Mouse (Mus musculus) MEL (cell line): ENCODE data around the gene Mcat.

Experiments
- CTCF ChIP-seq, 3 experiments: IDR thresholded peaks in 2 of 3; conservative IDR thresholded peaks in 1 of 3; 2 replicates each; pipeline ENCODE4 v1.5.1; 2011 to 2012; ENCODE audit warnings: low read length in 3 of 3, low read depth in 2 of 3, mild to moderate bottlenecking in 2 of 3, improper control_type of control experiment in 1 of 3, inconsistent platforms in 1 of 3, mixed read lengths in 1 of 3, moderate library complexity in 1 of 3; ENCODE audit not compliant: control insufficient read depth in 1 of 3, insufficient read depth in 1 of 3, poor library complexity in 1 of 3, severe bottlenecking in 1 of 3
- EP300 ChIP-seq, 2 experiments: IDR thresholded peaks; 2 replicates each; pipeline ENCODE4 v1.6.1; 2011; ENCODE audit warnings: improper control_type of control experiment in 2 of 2, low read length in 2 of 2, low read depth in 1 of 2, mild to moderate bottlenecking in 1 of 2
- HCFC1 ChIP-seq: IDR thresholded peaks from 2 replicates; pipeline ENCODE4 v1.6.1; 2012; ENCODE audit warnings: low read depth, mild to moderate bottlenecking, inconsistent platforms, low read length, improper control_type of control experiment, moderate library complexity
- MEF2A ChIP-seq: IDR thresholded peaks from 2 replicates; pipeline ENCODE4 v1.6.1; 2014; ENCODE audit warnings: low read depth, mild to moderate bottlenecking, inconsistent platforms, low read length, improper control_type of control experiment; ENCODE audit not compliant: poor library complexity, insufficient replicate concordance, severe bottlenecking; ENCODE audit errors: extremely low read depth
- NELFE ChIP-seq: IDR thresholded peaks from 2 replicates; pipeline ENCODE4 v1.6.1; 2011; ENCODE audit warnings: low read depth, low read length, improper control_type of control experiment
- POLR2A ChIP-seq, 2 experiments: IDR thresholded peaks; 2 replicates each; pipeline ENCODE4 v1.6.1; 2011 to 2012; ENCODE audit warnings: low read length in 2 of 2, mild to moderate bottlenecking in 2 of 2, control low read depth in 1 of 2, improper control_type of control experiment in 1 of 2, low read depth in 1 of 2, moderate library complexity in 1 of 2; ENCODE audit not compliant: control insufficient read depth in 1 of 2, insufficient read depth in 1 of 2, poor library complexity in 1 of 2
- POLR2AphosphoS2 ChIP-seq: IDR thresholded peaks from 2 replicates; pipeline ENCODE4 v1.6.1; 2011; ENCODE audit warnings: low read length, improper control_type of control experiment
- TAL1 ChIP-seq: IDR thresholded peaks from 2 replicates; pipeline ENCODE4 v1.6.1; 2012; ENCODE audit warnings: mild to moderate bottlenecking, inconsistent platforms, low read length, moderate library complexity, mixed read lengths
- USF1 ChIP-seq: IDR thresholded peaks from 2 replicates; pipeline ENCODE4 v1.6.1; 2014; ENCODE audit warnings: low read depth, mild to moderate bottlenecking, inconsistent platforms, low read length, improper control_type of control experiment, moderate library complexity
- USF2 ChIP-seq, 2 experiments: IDR thresholded peaks; 2 replicates each; pipeline ENCODE4 v1.6.1; 2011 to 2012; ENCODE audit warnings: improper control_type of control experiment in 2 of 2, low read length in 2 of 2, borderline replicate concordance in 1 of 2, inconsistent platforms in 1 of 2, low read depth in 1 of 2, mild to moderate bottlenecking in 1 of 2; ENCODE audit not compliant: insufficient read depth in 1 of 2
- ZMIZ1 ChIP-seq: IDR thresholded peaks from 2 replicates; pipeline ENCODE4 v1.6.1; 2012; ENCODE audit warnings: low read depth, mild to moderate bottlenecking, inconsistent platforms, low read length, improper control_type of control experiment, moderate library complexity

GRCm38 (mm10) chr15:83555161-83555974, 8.2 kb downstream of the Mcat start:
- TF ChIP-seq POLR2AphosphoS2 (peak; percentile 76; the same call in 1 of the 2 replicates), CTCF (IDR thresholded peaks at IDR 0.05 in 2 of 3, conservative IDR thresholded peaks at IDR 0.05 in 1 of 3; ENCODE audit: control insufficient read depth in 1 of 3, insufficient read depth in 1 of 3, low read depth in 2 of 3, low read length in 3 of 3, poor library complexity in 1 of 3, severe bottlenecking in 1 of 3) (no peak), POLR2A (IDR thresholded peaks at IDR 0.05; ENCODE audit: control insufficient read depth in 1 of 2, insufficient read depth in 1 of 2, low read depth in 1 of 2, low read length in 2 of 2, poor library complexity in 1 of 2) (peak; percentile 90 to 94), HCFC1 (peak; percentile 82), NELFE (peak; percentile 95), USF2 (IDR thresholded peaks at IDR 0.05; ENCODE audit: borderline replicate concordance in 1 of 2, insufficient read depth in 1 of 2, low read depth in 1 of 2, low read length in 2 of 2) (no peak), TAL1 (no peak), EP300 (IDR thresholded peaks at IDR 0.05; ENCODE audit: low read depth in 1 of 2, low read length in 2 of 2) (peak in 1 of 2 experiments; percentile 15; a peak in 1 of 4 replicates), ZMIZ1 (peak; percentile 94), USF1 (no peak), MEF2A (no peak)
